Mouse (Mus musculus): ENCODE data around the gene Appl1. TPM values are rescaled to one million over a fixed set of nuclear protein-coding genes. Genes with fewer than 3 reads are reported as not detected.

Gene Appl1
- polyA plus RNA-seq, 1 experiment from 2014 or later = 43.1 TPM

DNA sequence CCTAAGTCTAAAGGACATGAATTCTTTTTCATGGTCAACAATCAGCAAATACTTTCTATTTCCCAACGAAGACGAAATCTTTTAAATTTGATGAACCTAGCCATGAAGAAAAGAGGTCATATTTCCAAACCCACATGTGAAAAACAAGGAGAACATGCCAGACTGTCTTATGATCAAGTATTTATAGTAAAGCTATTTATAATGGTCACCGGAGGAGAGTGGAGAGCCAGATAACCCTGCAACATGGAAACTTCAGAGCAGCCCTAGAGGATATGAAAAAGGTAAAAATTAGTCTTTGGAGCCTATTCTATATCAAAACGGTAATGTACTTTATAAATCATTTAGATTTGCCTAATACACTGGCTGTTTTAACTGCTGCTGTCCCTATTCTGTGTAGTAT, 76.6 kb downstream of the Appl1 start, which contains the start of gene Asb14:
TSS of gene Asb14 (plus strand) at position 166 of the 400 bp plus-strand sequence.
- H3K9me3 ChIP-seq = no peaks in the 10 kb centered on the region
- H3K36me3 ChIP-seq = no peaks in the 10 kb centered on the region
- H3K27ac ChIP-seq = no peak within 1 kb of the TSS
- no peak within 1 kb of the TSS for H3K4me2 ChIP-seq (replicated peaks)
- H3K9ac ChIP-seq = no peak within 1 kb of the TSS
- no peak for ATAC-seq (ENCODE audit: low FRiP score, low read depth)
- WGBS = 93% methylated on average over 4 of the region's 4 CpGs
- no peaks in the 10 kb centered on the region for H3K4me1 ChIP-seq
- H3K4me3 ChIP-seq = no peak within 1 kb of the TSS
- no peaks in the 10 kb centered on the region for H3K27me3 ChIP-seq (replicated peaks)

GRCm38 (mm10) chr14:26890777-26891176, 80.3 kb downstream of the Appl1 start:
- Histone ChIP-seq H3K27me3 (replicated peaks) (no peaks in the 10 kb centered on the region), H3K9me3 (no peaks in the 10 kb centered on the region), H3K36me3 (no peaks in the 10 kb centered on the region), H3K4me2 (replicated peaks) (no peak overlapping the region), H3K9ac (no peak overlapping the region), H3K4me3 (no peak overlapping the region), H3K4me1 (no peaks in the 10 kb centered on the region), H3K27ac (no peak overlapping the region)
- no peak for ATAC-seq (ENCODE audit: low FRiP score, low read depth)
- 91% methylated on average over 3 of the region's 3 CpGs for WGBS

DNA sequence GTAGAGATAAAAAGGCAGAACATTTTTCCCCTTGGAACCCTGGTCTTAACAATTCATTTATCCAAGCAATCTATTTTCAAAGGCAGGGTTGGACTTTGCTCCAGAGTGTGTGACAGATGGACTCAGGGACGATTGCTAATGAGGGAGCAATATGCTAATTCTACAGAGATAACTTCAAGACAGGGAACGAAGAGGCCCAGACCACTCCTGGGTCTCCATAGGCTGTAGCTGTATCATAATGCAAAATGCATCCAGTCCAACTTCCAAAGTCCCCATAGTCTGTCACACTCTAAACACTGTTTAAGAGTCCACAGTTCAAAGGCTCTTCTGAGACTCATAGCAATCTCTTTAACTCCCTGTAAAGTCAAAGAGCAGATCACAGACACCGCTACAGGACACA, 83.8 kb downstream of the Appl1 start:
- no peak overlapping the region for H3K4me2 ChIP-seq (replicated peaks)
- H3K36me3 ChIP-seq = no peaks in the 10 kb centered on the region
- 68% methylated on average over 3 of the region's 3 CpGs for WGBS
- H3K4me3 ChIP-seq = no peak overlapping the region
- no peak overlapping the region for H3K9ac ChIP-seq
- no peaks in the 10 kb centered on the region for H3K27me3 ChIP-seq (replicated peaks)
- ATAC-seq (ENCODE audit: low FRiP score, low read depth) = no peak
- H3K9me3 ChIP-seq = no peaks in the 10 kb centered on the region
- H3K4me1 ChIP-seq = no peaks in the 10 kb centered on the region
- H3K27ac ChIP-seq = no peak overlapping the region

- Histone ChIP-seq H3K27me3 (replicated peaks) (no peaks in the 10 kb centered on the region), H3K4me3 (no peak overlapping the region), H3K4me2 (replicated peaks) (no peak overlapping the region), H3K36me3 (no peaks in the 10 kb centered on the region), H3K9me3 (no peaks in the 10 kb centered on the region), H3K9ac (no peak overlapping the region), H3K4me1 (no peaks in the 10 kb centered on the region), H3K27ac (no peak overlapping the region)
- ATAC-seq (ENCODE audit: low FRiP score, low read depth) = no peak
- WGBS = 88% methylated on average over 5 of the region's 5 CpGs
Observed at GRCm38 (mm10) chr14:26881700-26882099, 89.3 kb downstream of the Appl1 start.

- Histone ChIP-seq H3K9me3 (no peaks in the 10 kb centered on the region), H3K27me3 (replicated peaks) (no peaks in the 10 kb centered on the region), H3K27ac (no peak overlapping the region), H3K4me2 (replicated peaks) (no peak overlapping the region), H3K36me3 (no peaks in the 10 kb centered on the region), H3K4me1 (no peaks in the 10 kb centered on the region), H3K4me3 (no peak overlapping the region), H3K9ac (no peak overlapping the region)
- no peak for ATAC-seq (ENCODE audit: low FRiP score, low read depth)
- WGBS = 66% methylated on average over 2 of the region's 2 CpGs
Observed at GRCm38 (mm10) chr14:26879976-26880375, 91.1 kb downstream of the Appl1 start.

DNA sequence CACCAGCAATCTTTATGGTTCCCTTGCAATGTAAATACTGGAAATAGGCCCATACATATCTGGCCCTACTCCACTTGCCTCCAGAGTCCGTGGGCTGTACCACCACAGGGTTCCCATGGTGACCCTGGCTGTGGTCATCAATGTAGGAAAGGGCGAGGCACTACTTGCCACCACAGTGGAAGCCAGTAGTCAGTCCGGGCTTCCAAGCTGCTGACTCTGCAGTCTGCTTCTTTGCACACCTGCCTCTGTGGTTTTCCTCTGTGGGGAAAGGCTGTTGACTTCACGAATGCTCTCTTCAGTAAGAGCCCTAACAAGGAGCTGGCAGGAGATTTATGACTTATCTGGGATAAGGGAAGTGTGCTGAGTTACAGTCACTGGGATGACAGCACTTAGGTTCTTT, 92.3 kb downstream of the Appl1 start:
- no peaks in the 10 kb centered on the region for H3K36me3 ChIP-seq
- 78% methylated on average over 4 of the region's 4 CpGs for WGBS
- ATAC-seq (ENCODE audit: low FRiP score, low read depth) = no peak
- no peak overlapping the region for H3K4me2 ChIP-seq (replicated peaks)
- H3K4me3 ChIP-seq = no peak overlapping the region
- no peaks in the 10 kb centered on the region for H3K4me1 ChIP-seq
- H3K9ac ChIP-seq = no peak overlapping the region
- no peaks in the 10 kb centered on the region for H3K27me3 ChIP-seq (replicated peaks)
- H3K9me3 ChIP-seq = no peaks in the 10 kb centered on the region
- no peak overlapping the region for H3K27ac ChIP-seq

Other genes starting within 250 kb of the Appl1 start
- 0.14 and 0.41 TPM in 2 replicates for gene Asb14, start 76.7 kb downstream of the Appl1 start, polyA plus RNA-seq (2016; fragmentation: Nextera tagmentation; extraction: Ambion mirVana)
- gene Hesx1, start 23.2 kb upstream of the Appl1 start, polyA plus RNA-seq (2016; fragmentation: Nextera tagmentation; extraction: Ambion mirVana) = 0.23 TPM in 1 of 2 replicates, not detected in the other
- gene Il17rd, start 67.7 kb upstream of the Appl1 start, polyA plus RNA-seq (2016; fragmentation: Nextera tagmentation; extraction: Ambion mirVana) = 4.0 and 4.5 TPM in 2 replicates
- 3.5 and 4.2 TPM in 2 replicates for gene Arhgef3, start 143.7 kb upstream of the Appl1 start, polyA plus RNA-seq (2016; fragmentation: Nextera tagmentation; extraction: Ambion mirVana)